Mouse (Mus musculus): ENCODE results near the gene Slc24a1. TPM values are rescaled to one million over a fixed set of nuclear protein-coding genes. Genes with fewer than 3 reads are reported as not detected.

Slc24a1 gene
- polyA plus RNA-seq, 1 experiment = not detected

DNA sequence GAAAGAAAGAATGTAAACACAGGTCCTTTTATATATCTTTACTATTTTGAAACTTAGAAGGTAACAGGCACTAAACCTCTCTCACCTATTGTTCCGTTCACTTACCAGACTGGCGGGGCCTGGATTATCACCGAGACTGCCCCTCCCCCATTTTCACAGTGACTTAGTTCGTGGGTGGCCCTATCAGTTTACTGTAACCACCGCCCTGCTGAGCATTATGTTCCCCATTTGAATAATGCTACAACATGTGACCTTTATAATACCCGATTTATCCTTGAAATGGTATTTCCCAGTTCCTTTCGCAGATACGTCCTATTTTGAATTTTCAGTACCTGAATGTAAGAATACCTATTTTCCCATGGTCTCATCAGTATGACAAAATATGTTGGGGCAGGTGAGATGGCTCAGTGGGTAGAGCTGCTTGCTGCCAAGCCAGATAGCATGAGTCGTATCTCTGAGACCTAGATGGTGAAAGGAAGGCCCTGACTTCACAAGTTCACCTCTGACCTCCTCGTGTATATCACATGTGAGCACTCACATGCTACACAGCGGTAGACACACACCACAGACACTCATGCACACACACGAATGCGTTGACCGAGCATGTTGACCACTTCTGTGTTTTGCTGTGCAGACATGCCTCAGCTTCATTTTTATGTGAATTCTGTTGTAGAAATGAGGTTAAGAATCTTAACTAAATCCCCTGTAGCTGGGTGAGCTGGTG, 46.3 kb downstream of the Slc24a1 start:
- Histone ChIP-seq H3K36me3 (ENCODE audit: control insufficient read depth, insufficient read depth, low read length) (no peaks in the 10 kb centered on the region), H3K4me1 (ENCODE audit: control insufficient read depth, insufficient read depth, low read length) (no peaks in the 10 kb centered on the region), H3K27ac (ENCODE audit: insufficient read depth, low read depth, low read length) (no peak overlapping the region), H3K4me3 (ENCODE audit: insufficient read depth, low read depth, low read length) (no peak overlapping the region), H3K27me3 (replicated peaks; ENCODE audit: control insufficient read depth, insufficient read depth, low read length) (no peaks in the 10 kb centered on the region)
- TF ChIP-seq CTCF (conservative IDR thresholded peaks at IDR 0.05; ENCODE audit: insufficient read depth, insufficient read length, low read depth, low read length) (no peak), POLR2A (IDR thresholded peaks at IDR 0.05; ENCODE audit: low read depth, low read length) (no peak)
- DNase-seq = no peak
- WGBS = 87% methylated on average over 14 of the region's 14 CpGs

GRCm38 (mm10) chr9:64903386-64903785, 48.0 kb downstream of the Slc24a1 start:
- Histone ChIP-seq H3K27me3 (replicated peaks; ENCODE audit: control insufficient read depth, insufficient read depth, low read length) (no peaks in the 10 kb centered on the region), H3K36me3 (ENCODE audit: control insufficient read depth, insufficient read depth, low read length) (no peaks in the 10 kb centered on the region; the same call in 1 of the 2 replicates), H3K27ac (ENCODE audit: insufficient read depth, low read depth, low read length) (no peak overlapping the region), H3K4me1 (ENCODE audit: control insufficient read depth, insufficient read depth, low read length) (no peaks in the 10 kb centered on the region), H3K4me3 (ENCODE audit: insufficient read depth, low read depth, low read length) (no peak overlapping the region)
- WGBS = 51% methylated on average over 3 of the region's 3 CpGs
- TF ChIP-seq POLR2A (IDR thresholded peaks at IDR 0.05; ENCODE audit: low read depth, low read length) = no peak
- peak; percentile 86 for TF ChIP-seq CTCF (conservative IDR thresholded peaks at IDR 0.05; ENCODE audit: insufficient read depth, insufficient read length, low read depth, low read length)
- DNase-seq = peak; percentile 79

- Histone ChIP-seq H3K27me3 (replicated peaks; ENCODE audit: control insufficient read depth, insufficient read depth, low read length) (no peaks in the 10 kb centered on the region), H3K36me3 (ENCODE audit: control insufficient read depth, insufficient read depth, low read length) (no peaks in the 10 kb centered on the region; the same call in 1 of the 2 replicates), H3K4me3 (ENCODE audit: insufficient read depth, low read depth, low read length) (no peak overlapping the region), H3K27ac (ENCODE audit: insufficient read depth, low read depth, low read length) (no peak overlapping the region), H3K4me1 (ENCODE audit: control insufficient read depth, insufficient read depth, low read length) (no peaks in the 10 kb centered on the region)
- no peak for TF ChIP-seq CTCF (conservative IDR thresholded peaks at IDR 0.05; ENCODE audit: insufficient read depth, insufficient read length, low read depth, low read length)
- TF ChIP-seq POLR2A (IDR thresholded peaks at IDR 0.05; ENCODE audit: low read depth, low read length) = no peak
- no peak for DNase-seq
- 40% methylated on average over 4 of the region's 4 CpGs for WGBS
These were observed 48.5 kb downstream of the Slc24a1 start for GRCm38 (mm10) chr9:64902866-64903265.

GRCm38 (mm10) chr9:64896605-64897004, 54.8 kb downstream of the Slc24a1 start:
- no peaks in the 10 kb centered on the region for H3K27me3 ChIP-seq (replicated peaks; ENCODE audit: control insufficient read depth, insufficient read depth, low read length)
- no peak for DNase-seq
- no peak overlapping the region for H3K4me3 ChIP-seq (ENCODE audit: insufficient read depth, low read depth, low read length)
- H3K4me1 ChIP-seq (ENCODE audit: control insufficient read depth, insufficient read depth, low read length) = no peaks in the 10 kb centered on the region
- peaks cover 2% of the 10 kb centered on the region for H3K36me3 ChIP-seq (ENCODE audit: control insufficient read depth, insufficient read depth, low read length)
- WGBS = 93% methylated on average over 10 of the region's 10 CpGs
- TF ChIP-seq POLR2A (IDR thresholded peaks at IDR 0.05; ENCODE audit: low read depth, low read length) (no peak), CTCF (conservative IDR thresholded peaks at IDR 0.05; ENCODE audit: insufficient read depth, insufficient read length, low read depth, low read length) (no peak)
- H3K27ac ChIP-seq (ENCODE audit: insufficient read depth, low read depth, low read length) = no peak overlapping the region

DNA sequence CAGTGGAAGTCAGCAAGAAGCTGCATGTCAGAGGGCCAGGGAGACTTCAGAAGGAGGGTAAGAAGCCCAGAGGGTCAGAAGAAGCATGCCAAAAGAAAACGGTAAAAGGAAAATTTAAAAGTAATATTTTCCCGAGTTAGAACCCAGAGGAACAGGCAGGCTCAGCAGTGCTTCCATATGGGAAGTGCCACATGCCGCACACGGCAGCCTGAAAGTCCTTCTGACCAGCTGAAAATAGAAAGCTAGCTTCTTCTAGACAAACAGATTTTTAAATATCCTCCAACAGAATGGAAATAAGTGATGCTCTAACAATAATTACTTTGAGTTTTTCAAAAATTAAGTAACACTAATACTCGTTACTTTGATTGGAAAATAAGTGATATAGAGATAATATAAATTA, 65.4 kb downstream of the Slc24a1 start:
- 87% methylated on average over 5 of the region's 5 CpGs for WGBS
- no peak for DNase-seq
- TF ChIP-seq CTCF (conservative IDR thresholded peaks at IDR 0.05; ENCODE audit: insufficient read depth, insufficient read length, low read depth, low read length) = no peak
- no peak for TF ChIP-seq POLR2A (IDR thresholded peaks at IDR 0.05; ENCODE audit: low read depth, low read length)
- Histone ChIP-seq H3K27ac (ENCODE audit: insufficient read depth, low read depth, low read length) (no peak overlapping the region), H3K4me3 (ENCODE audit: insufficient read depth, low read depth, low read length) (no peak overlapping the region), H3K4me1 (ENCODE audit: control insufficient read depth, insufficient read depth, low read length) (no peaks in the 10 kb centered on the region), H3K27me3 (replicated peaks; ENCODE audit: control insufficient read depth, insufficient read depth, low read length) (no peaks in the 10 kb centered on the region), H3K36me3 (ENCODE audit: control insufficient read depth, insufficient read depth, low read length) (no peaks in the 10 kb centered on the region; the same call in 1 of the 2 replicates)

Other genes with a start within 250 kb of the Slc24a1 start
- gene Rab11a, start 213.8 kb downstream of the Slc24a1 start, polyA plus RNA-seq (2012; rRNA removed) = 124 and 188 TPM in 2 replicates
- gene Dennd4a, start 140.3 kb downstream of the Slc24a1 start, polyA plus RNA-seq (2012; rRNA removed) = 4.5 and 5.1 TPM in 2 replicates
- gene Ints14, start 9.3 kb upstream of the Slc24a1 start, polyA plus RNA-seq (2012; rRNA removed) = 16.5 and 17.3 TPM in 2 replicates
- 36.9 and 37.5 TPM in 2 replicates for gene Hacd3, start 70.1 kb upstream of the Slc24a1 start, polyA plus RNA-seq (2012; rRNA removed)
- gene Dpp8, start 80.8 kb upstream of the Slc24a1 start, polyA plus RNA-seq (2012; rRNA removed) = 41.6 and 45.3 TPM in 2 replicates
- gene Igdcc4, start 149.9 kb upstream of the Slc24a1 start, polyA plus RNA-seq (2012; rRNA removed) = 0.57 and 0.83 TPM in 2 replicates
- 0.72 and 0.94 TPM in 2 replicates for gene Igdcc3, start 189.6 kb upstream of the Slc24a1 start, polyA plus RNA-seq (2012; rRNA removed)
- 11.0 and 11.9 TPM in 2 replicates for gene Parp16, start 243.7 kb upstream of the Slc24a1 start, polyA plus RNA-seq (2012; rRNA removed)